Mouse (Mus musculus) MEL (cell line): ENCODE results near the gene Uggt1. TPM values are rescaled to one million over a fixed set of nuclear protein-coding genes. Genes with fewer than 3 reads are reported as not detected.

Source experiments
- DNase-seq: peaks from one replicate; pipeline ENCODE4 v3.0.0; 2011; ENCODE audit warnings: low read depth, low spot score
- H3K27ac ChIP-seq: 2 replicates; pipeline ENCODE4 v1.5.1; 2012; ENCODE audit warnings: low read depth, mild to moderate bottlenecking, control low read depth, low read length, moderate library complexity; ENCODE audit not compliant: control insufficient read depth
- H3K27me3 ChIP-seq, 2 experiments: fragments of 150-350 bp in 1 of 2; sonication (generic) in 1 of 2; 2 replicates each; pipeline ENCODE4 v1.6.1; 2012; ENCODE audit warnings: low read length in 2 of 2, mild to moderate bottlenecking in 2 of 2, improper control_type of control experiment in 1 of 2, moderate library complexity in 1 of 2; ENCODE audit not compliant: insufficient read depth in 2 of 2, control insufficient read depth in 1 of 2
- H3K36me3 ChIP-seq, 2 experiments: 2 replicates each; pipeline ENCODE4 v1.6.1; 2012 to 2014; ENCODE audit warnings: low read length in 2 of 2, improper control_type of control experiment in 1 of 2, inconsistent platforms in 1 of 2, mild to moderate bottlenecking in 1 of 2; ENCODE audit not compliant: insufficient read depth in 2 of 2, control insufficient read depth in 1 of 2
- H3K4me1 ChIP-seq, 2 experiments: fragments of 150-350 bp in 1 of 2; sonication (generic) in 1 of 2; 2 replicates each; pipeline ENCODE4 v1.6.1; 2012; ENCODE audit warnings: low read length in 2 of 2, improper control_type of control experiment in 1 of 2, mild to moderate bottlenecking in 1 of 2; ENCODE audit not compliant: insufficient read depth in 2 of 2, control insufficient read depth in 1 of 2
- H3K4me3 ChIP-seq, 2 experiments: fragments of 150-350 bp in 1 of 2; sonication (generic) in 1 of 2; 2 replicates each; pipeline ENCODE4 v1.5.1; 2012; ENCODE audit warnings: low read depth in 2 of 2, low read length in 2 of 2, mild to moderate bottlenecking in 2 of 2, moderate library complexity in 2 of 2, control low read depth in 1 of 2, improper control_type of control experiment in 1 of 2; ENCODE audit not compliant: control insufficient read depth in 1 of 2, insufficient read depth in 1 of 2
- H3K79me2 ChIP-seq: 2 replicates; pipeline ENCODE4 v1.6.1; 2012; ENCODE audit warnings: mild to moderate bottlenecking, low read length, moderate library complexity; ENCODE audit not compliant: control insufficient read depth, poor library complexity, insufficient read depth
- H3K9ac ChIP-seq: 2 replicates; pipeline ENCODE4 v1.6.1; 2012; ENCODE audit warnings: low read depth, mild to moderate bottlenecking, control low read depth, low read length, moderate library complexity; ENCODE audit not compliant: control insufficient read depth, poor library complexity, severe bottlenecking
- H3K9me3 ChIP-seq: fragments of 150-350 bp; sonication (generic); replicated peaks from 2 replicates; pipeline ENCODE4 v1.6.1; 2012; ENCODE audit warnings: mild to moderate bottlenecking, low read length, improper control_type of control experiment, moderate library complexity; ENCODE audit not compliant: insufficient read depth
- CHD1 ChIP-seq: IDR thresholded peaks from 2 replicates; pipeline ENCODE4 v1.6.1; 2012; ENCODE audit warnings: low read depth, mild to moderate bottlenecking, inconsistent platforms, low read length, improper control_type of control experiment
- CTCF ChIP-seq, 3 experiments: IDR thresholded peaks in 2 of 3; conservative IDR thresholded peaks in 1 of 3; 2 replicates each; pipeline ENCODE4 v1.5.1; 2011 to 2012; ENCODE audit warnings: low read length in 3 of 3, low read depth in 2 of 3, mild to moderate bottlenecking in 2 of 3, improper control_type of control experiment in 1 of 3, inconsistent platforms in 1 of 3, mixed read lengths in 1 of 3, moderate library complexity in 1 of 3; ENCODE audit not compliant: control insufficient read depth in 1 of 3, insufficient read depth in 1 of 3, poor library complexity in 1 of 3, severe bottlenecking in 1 of 3
- E2F4 ChIP-seq: IDR thresholded peaks from 2 replicates; pipeline ENCODE4 v1.6.1; 2011; ENCODE audit warnings: low read depth, low read length, improper control_type of control experiment, borderline replicate concordance
- EP300 ChIP-seq, 2 experiments: IDR thresholded peaks; 2 replicates each; pipeline ENCODE4 v1.6.1; 2011; ENCODE audit warnings: improper control_type of control experiment in 2 of 2, low read length in 2 of 2, low read depth in 1 of 2, mild to moderate bottlenecking in 1 of 2
- ETS1 ChIP-seq: IDR thresholded peaks from 2 replicates; pipeline ENCODE4 v1.6.1; 2012; ENCODE audit warnings: low read depth, mild to moderate bottlenecking, inconsistent platforms, low read length, improper control_type of control experiment, moderate library complexity
- GATA1 ChIP-seq: IDR thresholded peaks from 2 replicates; pipeline ENCODE4 v1.6.1; 2011; ENCODE audit warnings: low read depth, low read length, improper control_type of control experiment
- MXI1 ChIP-seq: IDR thresholded peaks from 2 replicates; pipeline ENCODE4 v1.6.1; 2011; ENCODE audit warnings: mild to moderate bottlenecking, low read depth, low read length, improper control_type of control experiment
- MYB ChIP-seq: IDR thresholded peaks from 2 replicates; pipeline ENCODE4 v1.6.1; 2011; ENCODE audit warnings: mild to moderate bottlenecking, low read depth, low read length, improper control_type of control experiment
- MYC ChIP-seq: IDR thresholded peaks from 2 replicates; pipeline ENCODE4 v1.6.1; 2011; ENCODE audit warnings: low read depth, mild to moderate bottlenecking, low read length, improper control_type of control experiment, moderate library complexity
- NELFE ChIP-seq: IDR thresholded peaks from 2 replicates; pipeline ENCODE4 v1.6.1; 2011; ENCODE audit warnings: low read depth, low read length, improper control_type of control experiment
- RAD21 ChIP-seq: IDR thresholded peaks from 2 replicates; pipeline ENCODE4 v1.6.1; 2011; ENCODE audit warnings: mild to moderate bottlenecking, low read depth, low read length, improper control_type of control experiment
- RCOR1 ChIP-seq: IDR thresholded peaks from 2 replicates; pipeline ENCODE4 v1.6.1; 2012; ENCODE audit warnings: low read depth, mild to moderate bottlenecking, inconsistent platforms, low read length, improper control_type of control experiment
- SIN3A ChIP-seq: IDR thresholded peaks from 2 replicates; pipeline ENCODE4 v1.6.1; 2012; ENCODE audit warnings: low read length, improper control_type of control experiment, inconsistent platforms
- SMC3 ChIP-seq: IDR thresholded peaks from 2 replicates; pipeline ENCODE4 v1.6.1; 2011; ENCODE audit warnings: low read depth, low read length, improper control_type of control experiment
- TAL1 ChIP-seq: IDR thresholded peaks from 2 replicates; pipeline ENCODE4 v1.6.1; 2012; ENCODE audit warnings: mild to moderate bottlenecking, inconsistent platforms, low read length, moderate library complexity, mixed read lengths
- TBP ChIP-seq: IDR thresholded peaks from 2 replicates; pipeline ENCODE4 v1.8.0; 2011; ENCODE audit warnings: low read depth, low read length, improper control_type of control experiment
- TCF12 ChIP-seq: IDR thresholded peaks from 2 replicates; pipeline ENCODE4 v1.6.1; 2014; ENCODE audit warnings: low read depth, mild to moderate bottlenecking, inconsistent platforms, low read length, improper control_type of control experiment, moderate library complexity
- USF1 ChIP-seq: IDR thresholded peaks from 2 replicates; pipeline ENCODE4 v1.6.1; 2014; ENCODE audit warnings: low read depth, mild to moderate bottlenecking, inconsistent platforms, low read length, improper control_type of control experiment, moderate library complexity
- polyA plus RNA-seq, 2 experiments: library from polyadenylated mRNA; stranded (reverse) in 1 of 2; unstranded in 1 of 2; fragments of >175 nt in 1 of 2; fragments of >200 nt in 1 of 2; gene quantifications; 2 replicates each; pipeline versions ENCODE4 v1.2.1 to v1.2.4; 2012; ENCODE audit warnings: low replicate concordance in 2 of 2, low read depth in 1 of 2; ENCODE audit not compliant: insufficient read length in 2 of 2, insufficient read depth in 1 of 2, missing spikeins in 1 of 2
- total RNA-seq: library from RNA; depleted of rRNA; stranded (reverse); fragments of 300-350 nt; gene quantifications from 2 replicates; pipeline ENCODE4 v1.2.3, GENCODE M21; 2012

Gene Uggt1
- total and polyA plus RNA-seq, 3 experiments: 33.8 to 98.3 (median 47.9) TPM

DNA sequence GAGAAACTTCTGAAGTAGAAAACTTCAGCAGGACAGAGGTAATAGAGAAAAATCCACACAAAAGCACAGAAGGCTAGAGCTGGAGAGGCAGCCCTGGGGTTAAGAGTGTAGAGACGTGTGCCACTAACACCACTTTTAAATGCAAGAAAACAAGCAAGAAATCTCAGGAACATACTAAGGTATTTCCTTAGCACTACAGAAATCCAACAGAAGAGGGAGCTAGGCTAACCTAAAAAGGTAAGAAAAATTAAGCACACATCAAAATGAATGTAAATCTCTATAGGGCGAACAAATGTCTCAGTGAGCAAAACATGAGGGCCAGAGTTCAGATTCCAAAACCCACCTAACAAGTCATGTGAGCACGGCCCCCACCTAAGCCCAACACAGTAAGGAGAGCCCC, 19.9 kb downstream of the Uggt1 start:
- Histone ChIP-seq H3K4me1 (no peaks in the 10 kb centered on the region), H3K27ac (no peak overlapping the region), H3K4me3 (no peak overlapping the region), H3K27me3 (no peaks in the 10 kb centered on the region), H3K9me3 (no peaks in the 10 kb centered on the region), H3K9ac (no peak overlapping the region), H3K36me3 (peaks cover 0 to 14% of the 10 kb centered on the region in 2 experiments; a peak in 2 of 4 replicates), H3K79me2 (no peaks in the 10 kb centered on the region)
- peak in 1 of 3 experiments; percentile 40; a peak in 2 of 6 replicates for TF ChIP-seq CTCF (IDR thresholded peaks at IDR 0.05 in 2 of 3, conservative IDR thresholded peaks at IDR 0.05 in 1 of 3; ENCODE audit: control insufficient read depth in 1 of 3, insufficient read depth in 1 of 3, low read depth in 2 of 3, low read length in 3 of 3, poor library complexity in 1 of 3, severe bottlenecking in 1 of 3)
- no peak for TF ChIP-seq USF1
- TF ChIP-seq MYC: no peak
- no peak for TF ChIP-seq NELFE
- no peak for TF ChIP-seq ETS1
- no peak for TF ChIP-seq TBP
- TF ChIP-seq E2F4: no peak
- TF ChIP-seq RAD21: peak; percentile 8
- TF ChIP-seq MXI1: no peak
- TF ChIP-seq SMC3: peak; percentile 46
- peak; percentile 34 for DNase-seq

DNA sequence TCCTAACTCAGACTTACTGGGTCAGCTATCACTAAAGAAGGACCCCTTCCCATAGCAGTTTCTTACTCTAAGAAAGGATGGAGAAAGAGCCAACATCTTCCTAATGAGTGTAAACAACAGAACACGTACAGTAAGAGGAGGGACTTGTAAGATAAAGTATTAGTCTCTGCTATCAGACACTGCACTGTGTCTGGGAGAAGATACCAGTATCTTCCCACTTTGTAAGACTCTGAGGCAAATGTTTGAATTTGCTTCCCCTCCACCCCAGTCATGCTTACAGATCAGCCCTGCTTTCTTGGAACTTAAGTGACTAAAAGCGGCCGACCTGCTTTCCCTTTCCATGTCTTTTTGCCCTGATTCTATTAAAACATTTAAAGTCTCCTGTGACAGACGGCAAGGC, 30.2 kb downstream of the Uggt1 start:
- Histone ChIP-seq H3K4me1 (peaks cover 4 to 7% of the 10 kb centered on the region in 2 experiments), H3K36me3 (peaks cover 10 to 20% of the 10 kb centered on the region in 2 experiments), H3K79me2 (no peaks in the 10 kb centered on the region), H3K9ac (no peak overlapping the region), H3K27ac (no peak overlapping the region), H3K4me3 (no peak overlapping the region), H3K9me3 (no peaks in the 10 kb centered on the region), H3K27me3 (no peaks in the 10 kb centered on the region)
- peak; percentile 76 for TF ChIP-seq TCF12
- TF ChIP-seq TAL1: peak; percentile 10; the same call in 1 of the 2 replicates
- TF ChIP-seq GATA1: peak; percentile 76
- peak; percentile 31; the same call in 1 of the 2 replicates for TF ChIP-seq ETS1
- peak; percentile 36; the same call in 1 of the 2 replicates for TF ChIP-seq RCOR1
- TF ChIP-seq CHD1: no peak
- no peak for TF ChIP-seq RAD21
- TF ChIP-seq EP300 (IDR thresholded peaks at IDR 0.05; ENCODE audit: low read depth in 1 of 2, low read length in 2 of 2): peak; percentile 68 to 72
- TF ChIP-seq MYB: no peak
- peak; percentile 70 for TF ChIP-seq SIN3A
- peak; percentile 54 for DNase-seq
